Mouse (Mus musculus) lung, postnatal 0 days (tissue): ENCODE results near the gene Apob. TPM values are rescaled to one million over a fixed set of nuclear protein-coding genes. Genes with fewer than 3 reads are reported as not detected.

Source experiments
- ATAC-seq: fragments of 200-750 bp; cut with Nextera tagmentation; 2 replicates; pipeline ENCODE4 v1.8.0; 2017; ENCODE audit warnings: moderate library complexity
- DNase-seq: peaks from one replicate; pipeline ENCODE4 v3.0.0-alpha.2; 2016; ENCODE audit warnings: low spot score
- H3K27ac ChIP-seq: fragments of 300-500 bp; sonication (generic); 2 replicates; pipeline ENCODE4 v1.5.1; 2014; ENCODE audit warnings: antibody characterized with exemption, mild to moderate bottlenecking, low read length, mixed read lengths
- H3K27me3 ChIP-seq: fragments of 300-500 bp; sonication (generic); replicated peaks from 2 replicates; pipeline ENCODE4 v1.6.1; 2014; ENCODE audit warnings: low read length, mixed read lengths; ENCODE audit not compliant: insufficient read depth
- H3K36me3 ChIP-seq: fragments of 300-500 bp; sonication (generic); 2 replicates; pipeline ENCODE4 v1.6.1; 2014; ENCODE audit warnings: low read length, mixed read lengths; ENCODE audit not compliant: insufficient read depth
- H3K4me1 ChIP-seq: fragments of 300-500 bp; sonication (generic); 2 replicates; pipeline ENCODE4 v1.6.1; 2014; ENCODE audit warnings: antibody characterized with exemption, low read depth, low read length, mixed read lengths; ENCODE audit not compliant: insufficient read depth
- H3K4me2 ChIP-seq: fragments of 300-500 bp; sonication (generic); replicated peaks from 2 replicates; pipeline ENCODE4 v1.6.1; 2014; ENCODE audit warnings: low read depth, mild to moderate bottlenecking, low read length, moderate library complexity, mixed read lengths
- H3K4me3 ChIP-seq: fragments of 300-500 bp; sonication (generic); 2 replicates; pipeline ENCODE4 v1.5.1; 2014; ENCODE audit warnings: low read depth, low read length
- H3K9ac ChIP-seq: fragments of 300-500 bp; sonication (generic); replicated peaks from 2 replicates; pipeline ENCODE4 v1.6.1; 2014; ENCODE audit warnings: low read depth, mild to moderate bottlenecking
- H3K9me3 ChIP-seq: fragments of 300-500 bp; sonication (generic); 2 replicates; pipeline ENCODE4 v1.6.1; 2016; ENCODE audit warnings: low read length, mixed read lengths
- CTCF ChIP-seq: IDR thresholded peaks from 2 replicates; pipeline ENCODE4 v1.5.1; 2016; ENCODE audit warnings: antibody characterized with exemption, mild to moderate bottlenecking
- EP300 ChIP-seq: IDR thresholded peaks from 2 replicates; pipeline ENCODE4 v1.6.1; 2016; ENCODE audit warnings: antibody characterized with exemption, mild to moderate bottlenecking, control low read depth
- WGBS: fragments of 180-500 bp; shearing (Covaris S2); extraction: QIAGEN DNeasy Blood & Tissue Kit; methylation state at CpG from one replicate; pipeline ENCODE4 v1.1.7; 2014; 5-methylcytosine and 5-hydroxymethylcytosine counted together
- polyA plus RNA-seq: library from polyadenylated mRNA; unstranded; fragments of >200 nt; fragmentation: Nextera tagmentation; extraction: Ambion mirVana; gene quantifications from 2 replicates; pipeline ENCODE4 v1.2.1, GENCODE M21; 2015

The Apob gene
- polyA plus RNA-seq, 1 experiment from 2014 or later: 0.53 TPM

DNA sequence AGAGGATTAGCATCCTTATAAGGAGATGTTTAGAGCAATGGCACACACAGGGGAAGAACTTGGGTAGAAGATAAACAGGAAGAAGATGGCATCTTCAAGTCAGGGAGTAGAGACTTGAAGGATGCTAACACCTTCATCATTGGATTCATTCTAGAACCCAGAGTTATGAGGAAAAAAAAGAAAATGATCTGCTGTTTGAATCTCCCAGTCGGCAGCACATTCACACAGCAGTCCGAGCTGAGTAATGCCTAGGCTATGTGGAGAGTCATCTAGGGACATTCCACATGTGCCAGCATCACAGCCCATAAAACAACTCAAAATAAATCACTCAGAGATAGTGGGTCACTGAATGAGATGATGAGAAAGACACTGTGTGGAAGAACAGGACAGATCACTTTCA, 10.2 kb upstream of the Apob start:
- Histone ChIP-seq H3K27me3 (no peaks in the 10 kb centered on the region), H3K36me3 (no peaks in the 10 kb centered on the region), H3K27ac (no peak overlapping the region), H3K4me2 (no peak overlapping the region), H3K4me1 (no peaks in the 10 kb centered on the region), H3K9ac (no peak overlapping the region), H3K4me3 (no peak overlapping the region), H3K9me3 (no peaks in the 10 kb centered on the region)
- no peak for DNase-seq
- TF ChIP-seq EP300 (no peak), CTCF (no peak)
- WGBS: 66% methylated on average over 2 of the region's 2 CpGs
- no peak for ATAC-seq

DNA sequence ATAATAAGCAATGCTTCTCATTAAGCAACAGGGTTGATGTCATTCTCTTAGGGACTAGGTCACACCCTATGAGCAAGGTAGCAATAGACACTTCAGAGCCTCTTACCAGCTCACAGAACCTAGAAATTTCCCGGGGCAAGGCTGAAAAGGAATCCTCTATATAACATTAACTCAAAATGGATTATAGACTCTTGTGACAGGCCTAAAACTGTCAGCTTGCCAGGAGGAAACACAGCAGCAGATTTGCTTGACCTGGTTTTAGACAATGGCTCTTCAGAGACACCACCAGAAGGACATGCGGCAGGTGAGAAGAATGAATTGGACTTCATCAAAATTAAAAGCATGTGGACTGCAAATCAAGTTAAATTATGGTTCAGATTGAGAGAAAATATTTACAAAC, 7.1 kb upstream of the Apob start:
- no peak overlapping the region for H3K9ac ChIP-seq
- no peak overlapping the region for H3K4me2 ChIP-seq
- no peak overlapping the region for H3K27ac ChIP-seq
- no peaks in the 10 kb centered on the region for H3K27me3 ChIP-seq
- TF ChIP-seq EP300 (no peak), CTCF (no peak)
- DNase-seq: no peak
- no peaks in the 10 kb centered on the region for H3K36me3 ChIP-seq
- no peak overlapping the region for H3K4me3 ChIP-seq
- 76% methylated on average over 2 of the region's 2 CpGs for WGBS
- H3K4me1 ChIP-seq: no peaks in the 10 kb centered on the region
- no peaks in the 10 kb centered on the region for H3K9me3 ChIP-seq
- ATAC-seq: no peak

DNA sequence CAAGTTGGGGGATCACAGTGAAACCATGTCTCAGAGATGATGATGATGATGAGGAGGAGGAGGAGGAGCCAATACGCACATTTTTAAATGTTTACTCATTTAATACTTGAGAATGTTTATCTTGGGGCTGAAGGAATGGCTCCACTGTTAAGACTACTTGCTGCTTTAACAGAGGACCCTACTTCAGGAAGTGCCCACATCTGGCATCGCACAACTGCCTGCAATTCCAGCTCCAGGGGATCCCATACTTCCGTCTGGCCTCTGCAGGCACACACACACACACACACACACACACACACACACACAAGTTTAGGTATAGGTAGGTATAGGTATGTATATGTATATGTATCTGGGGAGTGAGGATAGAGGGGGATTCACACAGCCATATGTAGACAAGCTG, 6.6 kb upstream of the Apob start:
- H3K4me1 ChIP-seq: no peaks in the 10 kb centered on the region
- no peak overlapping the region for H3K4me2 ChIP-seq
- H3K36me3 ChIP-seq: no peaks in the 10 kb centered on the region
- H3K9ac ChIP-seq: no peak overlapping the region
- DNase-seq (no peak), ATAC-seq (no peak)
- 46% methylated on average over 3 of the region's 3 CpGs for WGBS
- no peaks in the 10 kb centered on the region for H3K27me3 ChIP-seq
- no peak overlapping the region for H3K27ac ChIP-seq
- TF ChIP-seq EP300 (no peak), CTCF (no peak)
- no peak overlapping the region for H3K4me3 ChIP-seq
- no peaks in the 10 kb centered on the region for H3K9me3 ChIP-seq

DNA sequence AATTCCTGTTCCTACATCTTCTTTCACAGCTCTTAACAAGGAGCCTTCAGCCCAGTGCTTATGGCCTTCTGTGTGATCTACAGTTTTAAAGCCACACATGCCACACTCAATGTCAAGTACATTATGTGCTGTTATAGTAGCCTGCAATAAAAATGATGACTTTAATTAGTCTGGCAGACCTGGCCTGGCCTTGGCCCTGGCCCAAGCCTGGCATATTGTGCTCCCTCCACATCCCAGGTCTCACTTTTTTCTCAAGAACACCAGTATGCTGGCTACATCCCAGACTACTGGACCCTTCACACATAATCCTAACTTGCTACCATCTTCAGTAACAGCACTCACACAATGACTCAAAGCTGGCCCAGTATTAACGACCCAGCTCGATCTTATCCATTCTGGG, 5.7 kb upstream of the Apob start:
- Histone ChIP-seq H3K9me3 (no peaks in the 10 kb centered on the region), H3K27ac (no peak overlapping the region), H3K4me3 (no peak overlapping the region), H3K4me2 (no peak overlapping the region), H3K36me3 (no peaks in the 10 kb centered on the region), H3K4me1 (no peaks in the 10 kb centered on the region), H3K9ac (no peak overlapping the region), H3K27me3 (no peaks in the 10 kb centered on the region)
- no peak for DNase-seq
- no peak for TF ChIP-seq CTCF
- no peak for TF ChIP-seq EP300
- no peak for ATAC-seq
- 88% methylated on average over 2 of the region's 2 CpGs for WGBS

DNA sequence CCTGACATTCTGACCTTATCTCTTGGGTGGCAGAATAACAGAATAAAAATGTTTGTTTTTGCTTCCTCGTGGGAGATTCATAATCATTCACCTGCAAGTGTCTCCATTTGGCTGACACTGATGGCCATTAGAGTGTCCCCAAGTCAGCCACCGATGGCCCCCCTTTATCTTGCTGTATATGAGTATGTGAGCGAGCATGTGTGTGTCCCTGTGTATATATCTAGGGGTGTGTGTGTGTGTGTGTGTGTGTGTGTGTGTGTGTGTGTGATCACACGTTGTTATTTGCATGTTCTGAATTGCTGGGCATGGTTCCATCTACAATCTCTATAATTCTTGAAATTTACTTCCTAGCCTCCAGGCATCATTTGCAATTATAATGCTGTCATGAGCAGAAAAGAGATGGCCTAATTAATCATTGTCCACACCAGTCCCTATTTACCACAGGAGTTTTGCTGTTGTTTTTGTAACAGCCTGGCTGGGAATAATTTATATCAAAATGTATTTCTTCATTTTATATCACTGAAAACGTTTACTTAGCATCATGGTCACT, 3.6 kb upstream of the Apob start:
- H3K9me3 ChIP-seq: no peaks in the 10 kb centered on the region
- no peak overlapping the region for H3K9ac ChIP-seq
- H3K4me2 ChIP-seq: no peak overlapping the region
- H3K4me3 ChIP-seq: no peak overlapping the region
- H3K27me3 ChIP-seq: no peaks in the 10 kb centered on the region
- H3K27ac ChIP-seq: no peak overlapping the region
- no peaks in the 10 kb centered on the region for H3K4me1 ChIP-seq
- 29% methylated on average over 5 of the region's 5 CpGs for WGBS
- DNase-seq: no peak
- H3K36me3 ChIP-seq: no peaks in the 10 kb centered on the region
- no peak for TF ChIP-seq EP300
- no peak for TF ChIP-seq CTCF
- no peak for ATAC-seq

DNA sequence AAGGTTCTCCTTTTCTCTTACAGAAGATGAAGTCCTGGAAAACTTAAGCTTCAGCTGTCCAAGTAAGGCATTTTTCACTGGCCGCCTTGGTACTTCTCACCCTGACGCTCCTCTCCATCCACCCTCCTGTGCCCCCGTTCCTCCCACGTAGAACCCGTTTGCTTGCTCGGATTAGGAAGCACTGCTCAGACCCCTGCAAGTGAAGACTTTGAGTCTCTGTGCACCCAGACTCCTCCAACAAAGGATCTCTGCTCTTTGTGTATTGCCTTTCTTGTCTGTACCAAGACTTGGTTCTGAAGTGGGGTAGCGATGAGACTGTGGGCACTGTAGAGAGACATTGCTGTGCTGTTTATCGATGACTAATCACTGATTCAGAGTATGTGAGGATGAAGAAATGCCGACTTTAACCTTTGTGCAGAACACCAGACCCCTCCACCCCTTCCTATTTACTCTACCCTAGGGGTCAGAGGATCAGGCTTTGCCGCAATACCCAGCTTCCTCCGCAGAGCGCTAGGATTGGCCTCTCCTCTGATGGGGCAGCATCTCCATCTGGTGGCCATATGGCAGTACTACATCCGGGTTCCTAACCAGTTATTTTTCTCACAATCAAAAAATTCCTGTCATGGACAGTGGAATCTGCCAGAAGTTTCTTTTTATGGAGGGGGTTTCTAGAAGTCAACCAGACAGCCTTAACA, 889 bp downstream of the Apob start:
- Histone ChIP-seq H3K36me3 (no peaks in the 10 kb centered on the region), H3K27ac (no peak overlapping the region), H3K9ac (no peak overlapping the region), H3K4me1 (no peaks in the 10 kb centered on the region), H3K27me3 (no peaks in the 10 kb centered on the region), H3K9me3 (no peaks in the 10 kb centered on the region), H3K4me2 (no peak overlapping the region), H3K4me3 (no peak overlapping the region)
- WGBS: 43% methylated on average over 13 of the region's 13 CpGs
- DNase-seq (peak; percentile 71), ATAC-seq (peak; percentile 67)
- TF ChIP-seq EP300: no peak
- TF ChIP-seq CTCF: peak; percentile 97
